Mouse (Mus musculus): ENCODE data around the gene Irgm1.

GRCm38 (mm10) chr11:48835923-48836322 is 35.6 kb downstream of the Irgm1 start:
- TF ChIP-seq CTCF (IDR thresholded peaks at IDR 0.05; ENCODE audit: borderline replicate concordance, control insufficient read depth, extremely low read depth, insufficient read depth, low read length, poor library complexity) (no peak), POLR2A (IDR thresholded peaks at IDR 0.05; ENCODE audit: control insufficient read depth, extremely low read depth, insufficient read depth, low read length, poor library complexity) (no peak)

Data from thymus, adult 2 months (tissue).